Mouse (Mus musculus) liver, embryonic 14.5 days (tissue): ENCODE results near the gene Hpcal1.

Experiments used
- CTCF ChIP-seq: IDR thresholded peaks from 2 replicates; pipeline ENCODE4 v1.5.1; 2016; ENCODE audit warnings: antibody characterized with exemption, low read depth, control low read depth
- EP300 ChIP-seq: IDR thresholded peaks from 2 replicates; pipeline ENCODE4 v1.6.1; 2016; ENCODE audit warnings: antibody characterized with exemption, low read depth

DNA sequence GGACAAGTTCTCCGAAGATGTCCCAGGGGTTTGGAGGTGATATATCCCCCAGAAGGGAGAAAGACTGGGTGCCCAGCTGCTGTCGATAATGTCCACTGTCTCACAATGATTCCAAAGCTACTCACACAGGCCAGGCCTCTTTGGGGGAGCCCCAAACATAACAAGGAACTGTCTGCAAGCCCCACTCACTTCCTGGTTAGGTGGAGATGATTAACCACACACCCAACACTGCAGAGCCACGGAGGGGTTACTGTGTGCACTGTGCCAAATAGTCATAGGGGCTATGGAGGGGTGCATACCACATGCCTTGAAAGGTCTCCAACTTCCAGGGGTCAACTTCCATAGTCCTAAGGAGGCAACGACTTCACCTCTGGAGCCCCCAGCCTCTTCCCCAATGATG lies 49.4 kb upstream of the Hpcal1 start:
- no peak for TF ChIP-seq CTCF
- TF ChIP-seq EP300, result no peak
